Mouse (Mus musculus) liver, adult 2 months (tissue): ENCODE measurements around the gene Samd4b.

ENCODE experiments used
- CTCF ChIP-seq: fragments of 200-500 bp; IDR thresholded peaks from 2 replicates; pipeline ENCODE4 v1.5.1; 2011; ENCODE audit warnings: low read depth, low read length, control low read depth
- POLR2A ChIP-seq: fragments of 200-500 bp; IDR thresholded peaks from 2 replicates; pipeline ENCODE4 v1.6.1; 2011; ENCODE audit warnings: low read length, control low read depth; ENCODE audit not compliant: insufficient read depth; ENCODE audit errors: extremely low read depth

- TF ChIP-seq CTCF = no peak
- no peak for TF ChIP-seq POLR2A
Observed at GRCm38 (mm10) chr7:28553076-28553475, 44.9 kb downstream of the Samd4b start.
